Mouse (Mus musculus): Measurements from ENCODE around the gene Ppt2. TPM values are rescaled to one million over a fixed set of nuclear protein-coding genes. Genes with fewer than 3 reads are reported as not detected.

The Ppt2 gene
- polyA plus RNA-seq, 1 experiment from 2014 or later = 17.7 TPM

DNA sequence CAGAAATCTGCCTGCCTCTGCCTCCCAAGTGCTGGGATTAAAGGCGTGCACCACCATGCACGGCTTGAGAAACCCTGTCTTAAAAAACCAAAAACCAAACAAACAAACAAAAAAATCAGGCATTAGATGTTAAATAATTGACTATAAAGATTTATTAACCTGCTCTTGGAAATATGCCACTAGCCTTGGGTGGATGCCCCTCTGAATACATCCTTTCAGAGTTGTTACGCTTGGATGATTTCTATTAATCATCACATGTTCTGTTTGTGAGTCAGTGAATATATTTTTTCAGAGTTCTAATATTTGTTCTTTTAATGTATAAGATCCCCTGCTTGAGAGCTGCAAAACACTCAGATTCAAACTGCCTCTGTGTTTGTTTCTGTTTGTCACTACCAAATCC lies 3.3 kb downstream of the Ppt2 start:
- ATAC-seq = no peak

DNA sequence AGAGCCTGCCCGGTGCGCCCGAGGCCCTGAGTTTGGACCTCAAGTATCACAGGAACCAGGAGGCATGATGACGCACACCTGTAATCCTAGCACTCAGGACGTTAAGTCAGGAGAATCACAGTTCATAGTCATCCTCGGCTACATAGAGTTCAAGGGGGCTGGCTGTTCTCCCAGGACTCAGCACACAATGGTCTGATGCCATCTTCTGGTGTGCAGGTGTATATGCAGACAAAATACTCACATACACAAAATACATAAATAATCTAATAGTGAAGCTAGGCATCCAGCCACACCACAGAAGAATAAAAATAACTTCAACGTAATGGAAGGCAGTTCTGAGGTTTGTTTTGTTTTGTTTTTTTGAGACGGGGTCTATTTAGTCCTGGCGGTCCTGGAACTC lies 5.1 kb downstream of the Ppt2 start:
- no peak overlapping the region for H3K4me3 ChIP-seq (replicated peaks; ENCODE audit: low read length)
- H3K9ac ChIP-seq (replicated peaks; ENCODE audit: low read depth, low read length) = no peak overlapping the region
- H3K27ac ChIP-seq (ENCODE audit: low read length) = no peak overlapping the region
- H3K9me3 ChIP-seq (ENCODE audit: control insufficient read depth, low read length) = no peaks in the 10 kb centered on the region
- H3K36me3 ChIP-seq (ENCODE audit: control insufficient read depth, insufficient read depth) = peaks cover 5% of the 10 kb centered on the region; the same call in 1 of the 2 replicates
- H3K27me3 ChIP-seq (replicated peaks; ENCODE audit: control insufficient read depth, insufficient read depth, low read length) = no peaks in the 10 kb centered on the region
- 85% methylated on average over 9 of the region's 9 CpGs for WGBS
- H3K4me1 ChIP-seq (replicated peaks; ENCODE audit: control insufficient read depth, insufficient read depth, low read length) = peaks cover 16% of the 10 kb centered on the region
- ATAC-seq = no peak
- H3K4me2 ChIP-seq (ENCODE audit: low read length) = no peak overlapping the region

More for the DNA sequence above, 3.3 kb downstream of the Ppt2 start:
- no peak overlapping the region for H3K4me2 ChIP-seq (ENCODE audit: low read length)
- peaks cover 3% of the 10 kb centered on the region for H3K27me3 ChIP-seq (replicated peaks; ENCODE audit: control insufficient read depth, insufficient read depth, low read length)
- 95% methylated on average over 3 of the region's 3 CpGs for WGBS
- peaks cover 5% of the 10 kb centered on the region; the same call in 1 of the 2 replicates for H3K36me3 ChIP-seq (ENCODE audit: control insufficient read depth, insufficient read depth)
- no peaks in the 10 kb centered on the region for H3K9me3 ChIP-seq (ENCODE audit: control insufficient read depth, low read length)
- H3K27ac ChIP-seq (ENCODE audit: low read length) = no peak overlapping the region
- H3K9ac ChIP-seq (replicated peaks; ENCODE audit: low read depth, low read length) = no peak overlapping the region
- peaks cover 34% of the 10 kb centered on the region for H3K4me1 ChIP-seq (replicated peaks; ENCODE audit: control insufficient read depth, insufficient read depth, low read length)
- H3K4me3 ChIP-seq (replicated peaks; ENCODE audit: low read length) = no peak overlapping the region

DNA sequence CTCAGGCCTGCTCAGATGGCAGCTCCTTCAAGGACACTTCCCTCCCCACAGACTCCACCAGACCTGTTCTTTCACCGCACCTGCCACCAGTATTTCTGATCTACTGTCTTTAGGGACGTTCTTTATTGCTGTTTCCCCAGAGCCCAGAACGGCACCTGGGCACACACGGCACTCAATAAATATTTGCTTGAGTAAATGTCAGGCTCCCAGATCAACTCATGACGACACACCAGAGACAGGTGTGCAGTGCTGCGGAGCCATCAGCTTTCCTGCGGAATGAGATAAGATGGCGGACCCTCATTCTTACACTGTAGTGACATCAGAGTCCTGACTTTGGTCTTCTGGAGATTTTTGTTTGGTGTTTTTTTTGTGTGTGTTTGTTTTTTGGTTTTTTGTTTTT lies 7.3 kb downstream of the Ppt2 start:
- no peak overlapping the region for H3K27ac ChIP-seq (ENCODE audit: low read length)
- peaks cover 11% of the 10 kb centered on the region; the same call in 1 of the 2 replicates for H3K36me3 ChIP-seq (ENCODE audit: control insufficient read depth, insufficient read depth)
- no peak overlapping the region for H3K9ac ChIP-seq (replicated peaks; ENCODE audit: low read depth, low read length)
- peaks cover 5% of the 10 kb centered on the region for H3K4me1 ChIP-seq (replicated peaks; ENCODE audit: control insufficient read depth, insufficient read depth, low read length)
- ATAC-seq = no peak
- no peaks in the 10 kb centered on the region for H3K9me3 ChIP-seq (ENCODE audit: control insufficient read depth, low read length)
- 93% methylated on average over 8 of the region's 8 CpGs for WGBS
- no peak overlapping the region for H3K4me3 ChIP-seq (replicated peaks; ENCODE audit: low read length)
- no peak overlapping the region for H3K4me2 ChIP-seq (ENCODE audit: low read length)
- H3K27me3 ChIP-seq (replicated peaks; ENCODE audit: control insufficient read depth, insufficient read depth, low read length) = no peaks in the 10 kb centered on the region

DNA sequence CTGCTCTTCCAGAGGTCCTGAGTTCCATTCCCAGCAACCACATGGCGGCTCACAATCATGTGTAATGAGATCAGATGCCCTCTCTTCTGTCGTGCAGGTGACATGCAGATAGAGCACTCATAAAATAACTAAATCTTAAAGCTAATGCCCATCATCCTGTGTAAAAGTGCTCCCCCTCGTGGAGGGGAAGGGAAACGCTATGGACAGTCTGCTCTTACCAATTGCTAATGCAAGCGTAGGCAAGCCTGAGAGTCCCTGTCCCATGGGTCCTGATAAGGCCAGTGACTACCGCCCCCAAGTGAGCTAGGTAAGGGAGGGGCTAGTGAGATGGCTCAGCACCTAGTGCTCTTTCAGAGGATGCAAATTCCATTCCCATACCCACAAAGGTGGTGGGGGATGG lies 9.3 kb downstream of the Ppt2 start:
- Histone ChIP-seq H3K4me1 (replicated peaks; ENCODE audit: control insufficient read depth, insufficient read depth, low read length) (no peaks in the 10 kb centered on the region), H3K9ac (replicated peaks; ENCODE audit: low read depth, low read length) (no peak overlapping the region), H3K4me3 (replicated peaks; ENCODE audit: low read length) (no peak overlapping the region), H3K27ac (ENCODE audit: low read length) (no peak overlapping the region), H3K36me3 (ENCODE audit: control insufficient read depth, insufficient read depth) (peaks cover 15% of the 10 kb centered on the region; the same call in 1 of the 2 replicates), H3K9me3 (ENCODE audit: control insufficient read depth, low read length) (no peaks in the 10 kb centered on the region), H3K4me2 (ENCODE audit: low read length) (no peak overlapping the region), H3K27me3 (replicated peaks; ENCODE audit: control insufficient read depth, insufficient read depth, low read length) (no peaks in the 10 kb centered on the region)
- WGBS = 17% methylated on average over 6 of the region's 6 CpGs
- ATAC-seq = no peak

DNA sequence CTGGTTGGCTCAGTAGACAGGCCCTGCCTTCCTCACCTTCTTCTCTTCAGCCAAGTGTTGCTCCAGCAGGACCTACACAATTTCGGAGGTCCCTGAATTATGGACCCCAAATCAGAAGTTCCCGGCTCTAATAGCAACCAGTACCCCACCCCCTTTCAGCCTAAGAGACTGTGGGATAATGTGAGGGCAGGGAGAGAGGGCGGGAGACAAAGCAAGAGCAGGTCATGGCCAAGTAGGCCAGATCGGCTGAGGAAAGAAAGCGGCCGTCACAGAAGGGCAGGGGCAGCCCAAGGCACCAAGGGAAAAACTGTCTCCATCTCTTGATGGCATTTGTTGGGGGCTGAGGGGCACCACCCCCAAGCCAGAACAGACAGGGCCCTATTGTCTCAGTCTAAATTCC lies 12.4 kb downstream of the Ppt2 start, which contains the start of gene Egfl8:
Gene Egfl8 (minus strand): TSS at position 101 of the 400 bp plus-strand sequence.
- no peak within 1 kb of the TSS for H3K9ac ChIP-seq (replicated peaks; ENCODE audit: low read depth, low read length)
- no peak within 1 kb of the TSS for H3K4me3 ChIP-seq (replicated peaks; ENCODE audit: low read length)
- H3K27ac ChIP-seq (ENCODE audit: low read length) = no peak within 1 kb of the TSS
- no peaks in the 10 kb centered on the region for H3K9me3 ChIP-seq (ENCODE audit: control insufficient read depth, low read length)
- H3K27me3 ChIP-seq (replicated peaks; ENCODE audit: control insufficient read depth, insufficient read depth, low read length) = no peaks in the 10 kb centered on the region
- WGBS = 69% methylated on average over 6 of the region's 6 CpGs
- H3K4me1 ChIP-seq (replicated peaks; ENCODE audit: control insufficient read depth, insufficient read depth, low read length) = no peaks in the 10 kb centered on the region
- no peak for ATAC-seq
- H3K4me2 ChIP-seq (ENCODE audit: low read length) = no peak within 1 kb of the TSS
- H3K36me3 ChIP-seq (ENCODE audit: control insufficient read depth, insufficient read depth) = peaks cover 29% of the 10 kb centered on the region

DNA sequence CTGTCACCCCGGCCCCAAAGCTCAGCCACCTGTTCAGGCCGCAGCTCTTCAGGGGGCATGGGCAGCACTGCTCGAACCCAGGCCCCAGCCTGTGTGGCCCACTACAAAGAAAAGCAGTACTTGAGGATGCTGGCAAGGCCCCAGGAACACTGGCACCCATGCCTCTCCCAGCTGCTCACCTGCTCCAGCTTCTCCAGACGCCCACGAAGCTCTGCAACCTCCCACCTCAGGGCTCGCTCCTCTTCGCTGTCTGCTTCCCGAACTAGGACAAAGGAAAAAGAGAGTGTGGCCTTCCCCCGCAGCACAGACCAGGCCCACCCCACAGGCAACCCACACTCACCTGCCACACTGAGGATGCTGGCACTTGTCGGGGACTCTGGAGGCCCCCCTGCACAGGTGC lies 14.5 kb downstream of the Ppt2 start:
- Histone ChIP-seq H3K27me3 (replicated peaks; ENCODE audit: control insufficient read depth, insufficient read depth, low read length) (no peaks in the 10 kb centered on the region), H3K9ac (replicated peaks; ENCODE audit: low read depth, low read length) (no peak overlapping the region), H3K27ac (ENCODE audit: low read length) (no peak overlapping the region), H3K36me3 (ENCODE audit: control insufficient read depth, insufficient read depth) (peaks cover 32% of the 10 kb centered on the region), H3K9me3 (ENCODE audit: control insufficient read depth, low read length) (no peaks in the 10 kb centered on the region), H3K4me1 (replicated peaks; ENCODE audit: control insufficient read depth, insufficient read depth, low read length) (peaks cover 2% of the 10 kb centered on the region), H3K4me3 (replicated peaks; ENCODE audit: low read length) (no peak overlapping the region), H3K4me2 (ENCODE audit: low read length) (no peak overlapping the region)
- WGBS = 85% methylated on average over 10 of the region's 10 CpGs
- no peak for ATAC-seq

DNA sequence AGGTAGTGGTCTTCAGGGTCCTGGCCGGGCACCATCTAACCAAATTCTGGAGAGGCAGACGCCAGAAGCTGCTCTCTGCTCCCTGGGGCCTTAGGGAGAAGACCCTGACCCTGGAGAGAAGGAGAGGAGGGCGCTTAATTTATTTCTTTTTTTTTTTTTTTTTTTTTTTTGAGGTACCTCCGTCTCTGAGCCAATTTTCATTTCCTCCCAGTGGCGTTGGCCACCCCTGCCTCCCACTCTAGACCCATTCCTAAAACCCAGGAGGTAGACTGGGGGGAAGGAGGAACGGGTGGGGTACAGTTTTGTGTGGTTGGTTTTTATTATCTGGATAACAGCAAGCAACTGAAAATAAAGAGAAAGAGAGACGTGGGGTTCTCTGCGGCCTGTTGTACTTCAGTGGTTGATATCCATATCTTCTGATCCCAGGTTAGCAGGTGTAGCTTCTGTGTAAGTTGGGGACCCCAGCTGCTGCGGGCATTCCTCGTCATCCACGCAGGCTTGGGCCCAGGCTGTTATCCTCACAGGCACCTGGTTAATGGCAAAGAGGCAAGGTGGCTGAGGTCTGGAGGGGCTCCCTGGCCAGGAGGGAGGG lies 15.2 kb downstream of the Ppt2 start:
- ATAC-seq = no peak
- peaks cover 8% of the 10 kb centered on the region for H3K4me1 ChIP-seq (replicated peaks; ENCODE audit: control insufficient read depth, insufficient read depth, low read length)
- no peak overlapping the region for H3K9ac ChIP-seq (replicated peaks; ENCODE audit: low read depth, low read length)
- 86% methylated on average over 11 of the region's 11 CpGs for WGBS
- no peaks in the 10 kb centered on the region for H3K9me3 ChIP-seq (ENCODE audit: control insufficient read depth, low read length)
- H3K36me3 ChIP-seq (ENCODE audit: control insufficient read depth, insufficient read depth) = peaks cover 32% of the 10 kb centered on the region
- H3K27ac ChIP-seq (ENCODE audit: low read length) = no peak overlapping the region
- no peaks in the 10 kb centered on the region for H3K27me3 ChIP-seq (replicated peaks; ENCODE audit: control insufficient read depth, insufficient read depth, low read length)
- H3K4me2 ChIP-seq (ENCODE audit: low read length) = no peak overlapping the region
- no peak overlapping the region for H3K4me3 ChIP-seq (replicated peaks; ENCODE audit: low read length)

- Histone ChIP-seq H3K27me3 (replicated peaks; ENCODE audit: control insufficient read depth, insufficient read depth, low read length) (no peaks in the 10 kb centered on the region), H3K4me2 (ENCODE audit: low read length) (no peak overlapping the region), H3K27ac (ENCODE audit: low read length) (no peak overlapping the region), H3K9me3 (ENCODE audit: control insufficient read depth, low read length) (no peaks in the 10 kb centered on the region), H3K9ac (replicated peaks; ENCODE audit: low read depth, low read length) (no peak overlapping the region), H3K4me1 (replicated peaks; ENCODE audit: control insufficient read depth, insufficient read depth, low read length) (peaks cover 24% of the 10 kb centered on the region), H3K36me3 (ENCODE audit: control insufficient read depth, insufficient read depth) (peaks cover 26% of the 10 kb centered on the region), H3K4me3 (replicated peaks; ENCODE audit: low read length) (no peak overlapping the region)
- 88% methylated on average over 8 of the region's 8 CpGs for WGBS
- ATAC-seq = no peak
Observed at GRCm38 (mm10) chr17:34611050-34611449, 17.3 kb downstream of the Ppt2 start.

- Histone ChIP-seq H3K27ac (ENCODE audit: low read length) (no peak overlapping the region), H3K9ac (replicated peaks; ENCODE audit: low read depth, low read length) (no peak overlapping the region), H3K4me1 (replicated peaks; ENCODE audit: control insufficient read depth, insufficient read depth, low read length) (peaks cover 34% of the 10 kb centered on the region), H3K36me3 (ENCODE audit: control insufficient read depth, insufficient read depth) (peaks cover 21% of the 10 kb centered on the region), H3K9me3 (ENCODE audit: control insufficient read depth, low read length) (no peaks in the 10 kb centered on the region), H3K4me3 (replicated peaks; ENCODE audit: low read length) (no peak overlapping the region), H3K27me3 (replicated peaks; ENCODE audit: control insufficient read depth, insufficient read depth, low read length) (no peaks in the 10 kb centered on the region), H3K4me2 (ENCODE audit: low read length) (no peak overlapping the region)
- 76% methylated on average over 7 of the region's 7 CpGs for WGBS
- no peak for ATAC-seq
Observed at GRCm38 (mm10) chr17:34607997-34608396, 20.3 kb downstream of the Ppt2 start.
